Mouse (Mus musculus): ENCODE data around the gene 1110051M20Rik. TPM values are rescaled to one million over a fixed set of nuclear protein-coding genes. Genes with fewer than 3 reads are reported as not detected.

The 1110051M20Rik gene
- total and polyA plus RNA-seq, 3 experiments, result 21.1 to 34.0 (median 26.2) TPM

DNA sequence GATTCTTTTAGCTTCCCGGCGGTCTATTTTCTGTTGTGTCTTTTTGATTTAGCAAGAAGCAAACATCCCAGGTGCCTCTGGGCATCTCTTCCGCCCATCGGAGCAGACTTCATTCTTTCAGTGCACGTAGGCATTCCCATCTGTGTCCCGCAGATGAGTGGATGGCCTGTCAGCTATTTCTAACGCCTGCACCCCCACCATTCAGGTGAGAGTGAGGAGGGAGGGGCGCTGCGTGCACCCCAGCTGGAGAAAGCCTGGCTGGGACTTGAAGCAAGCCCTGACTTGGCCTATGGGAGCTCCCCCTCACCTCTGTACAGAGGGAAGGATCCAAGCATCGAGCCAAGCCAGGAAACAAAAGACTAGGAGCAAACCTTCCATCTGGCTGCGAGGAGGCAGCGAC is 18.2 kb upstream of the 1110051M20Rik start:
- dilution Hi-C loops (cut with MboI; ENCODE audit: extremely low pct_ligation_motif_present, extremely low pct_unique_long_range_greater_than_20kb, low sequenced_read_pairs), result no loop called here
- Histone ChIP-seq H3K27ac (ENCODE audit: insufficient read depth, low read depth) (no peak overlapping the region), H3K4me3 (replicated peaks in 1 of 3; ENCODE audit: low read depth in 2 of 3, low read length in 2 of 3, poor library complexity in 1 of 3) (no peak overlapping the region), H3K4me2 (ENCODE audit: insufficient read depth, low read depth, poor library complexity, severe bottlenecking) (no peak overlapping the region), H3K9ac (ENCODE audit: insufficient read depth, low read depth) (no peak overlapping the region), H3K79me2 (replicated peaks; ENCODE audit: control insufficient read depth, extremely low read depth, insufficient read depth, poor library complexity, severe bottlenecking) (no peaks in the 10 kb centered on the region), H3K9me3 (replicated peaks; ENCODE audit: low read length) (peaks cover 7% of the 10 kb centered on the region), H3K4me1 (ENCODE audit: control insufficient read depth in 1 of 2, insufficient read depth in 2 of 2) (peaks cover 0 to 28% of the 10 kb centered on the region in 2 experiments; a peak in 2 of 4 replicates), H3K36me3 (replicated peaks in 1 of 2; ENCODE audit: control insufficient read depth in 1 of 2, insufficient read depth in 1 of 2, low read length in 1 of 2) (no peaks in the 10 kb centered on the region), H3K27me3 (replicated peaks) (peaks cover 29% of the 10 kb centered on the region)
- no peak for TF ChIP-seq RAD21 (IDR thresholded peaks at IDR 0.05; ENCODE audit: low read depth, low read length)
- TF ChIP-seq USF1 (IDR thresholded peaks at IDR 0.05; ENCODE audit: low read depth, low read length), result no peak
- TF ChIP-seq KAT2A (IDR thresholded peaks at IDR 0.05; ENCODE audit: insufficient replicate concordance, low read length), result no peak
- no peak for TF ChIP-seq CTCF (conservative IDR thresholded peaks at IDR 0.05 in 1 of 2, IDR thresholded peaks at IDR 0.05 in 1 of 2; ENCODE audit: low read depth in 2 of 2, low read length in 2 of 2)
- DNase-seq (ENCODE audit: extremely low read depth), result no peak
- in situ Hi-C loops (cut with MboI; ENCODE audit: low pct_ligation_motif_present, low pct_unique_long_range_greater_than_20kb, low sequenced_read_pairs), result no loop called here

DNA sequence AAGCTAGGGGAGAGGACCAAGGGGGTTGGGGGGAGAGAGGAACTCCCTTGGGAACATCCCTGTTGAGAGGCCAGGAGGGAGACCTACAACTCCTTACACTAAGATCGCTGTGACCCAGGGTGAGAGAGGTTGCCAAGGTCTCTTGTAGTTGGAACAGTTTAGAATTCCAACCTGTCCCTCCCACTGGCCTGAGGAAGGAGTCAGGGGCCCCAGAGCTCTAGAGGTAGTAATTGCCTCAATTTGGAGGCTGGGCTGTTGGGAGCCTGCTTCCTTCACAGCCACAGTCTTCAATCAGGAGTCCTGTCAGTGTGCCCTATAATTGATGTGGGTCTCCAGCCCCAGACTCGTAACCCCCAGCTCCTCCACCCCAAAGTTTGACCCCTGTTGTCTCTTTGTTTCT is 17.7 kb upstream of the 1110051M20Rik start:
- dilution Hi-C loops (cut with MboI; ENCODE audit: extremely low pct_ligation_motif_present, extremely low pct_unique_long_range_greater_than_20kb, low sequenced_read_pairs), result no loop called here
- no peak overlapping the region for H3K4me3 ChIP-seq (replicated peaks in 1 of 3; ENCODE audit: low read depth in 2 of 3, low read length in 2 of 3, poor library complexity in 1 of 3)
- H3K27ac ChIP-seq (ENCODE audit: insufficient read depth, low read depth), result no peak overlapping the region
- no peak for DNase-seq (ENCODE audit: extremely low read depth)
- no peaks in the 10 kb centered on the region for H3K36me3 ChIP-seq (replicated peaks in 1 of 2; ENCODE audit: control insufficient read depth in 1 of 2, insufficient read depth in 1 of 2, low read length in 1 of 2)
- no peak overlapping the region for H3K9ac ChIP-seq (ENCODE audit: insufficient read depth, low read depth)
- no peak overlapping the region for H3K4me2 ChIP-seq (ENCODE audit: insufficient read depth, low read depth, poor library complexity, severe bottlenecking)
- peaks cover 0 to 28% of the 10 kb centered on the region in 2 experiments; a peak in 2 of 4 replicates for H3K4me1 ChIP-seq (ENCODE audit: control insufficient read depth in 1 of 2, insufficient read depth in 2 of 2)
- TF ChIP-seq TCF12 (IDR thresholded peaks at IDR 0.05; ENCODE audit: low read depth, low read length) (no peak), CHD1 (IDR thresholded peaks at IDR 0.05; ENCODE audit: low read depth, low read length) (no peak), SMC3 (IDR thresholded peaks at IDR 0.05; ENCODE audit: low read depth, low read length) (no peak), MEF2A (IDR thresholded peaks at IDR 0.05; ENCODE audit: borderline replicate concordance, low read depth, low read length) (no peak), MXI1 (IDR thresholded peaks at IDR 0.05; ENCODE audit: low read depth, low read length) (no peak), POLR2AphosphoS2 (IDR thresholded peaks at IDR 0.05; ENCODE audit: low read depth, low read length) (no peak), JUND (conservative IDR thresholded peaks at IDR 0.05; ENCODE audit: low read depth, low read length) (no peak), ELF1 (IDR thresholded peaks at IDR 0.05; ENCODE audit: low read depth, low read length) (no peak), HCFC1 (IDR thresholded peaks at IDR 0.05; ENCODE audit: low read depth, low read length) (no peak), PAX5 (IDR thresholded peaks at IDR 0.05; ENCODE audit: low read length) (no peak), ZMIZ1 (IDR thresholded peaks at IDR 0.05; ENCODE audit: low read depth, low read length) (no peak), MAFK (IDR thresholded peaks at IDR 0.05; ENCODE audit: insufficient replicate concordance, low read length) (no peak), ZC3H11A (IDR thresholded peaks at IDR 0.05; ENCODE audit: low read depth, low read length) (no peak), POLR2A (IDR thresholded peaks at IDR 0.05; ENCODE audit: low read depth, low read length) (no peak), JUN (IDR thresholded peaks at IDR 0.05; ENCODE audit: insufficient read depth, low read depth, low read length) (no peak)
- H3K27me3 ChIP-seq (replicated peaks), result peaks cover 32% of the 10 kb centered on the region
- H3K79me2 ChIP-seq (replicated peaks; ENCODE audit: control insufficient read depth, extremely low read depth, insufficient read depth, poor library complexity, severe bottlenecking), result no peaks in the 10 kb centered on the region
- in situ Hi-C loops (cut with MboI; ENCODE audit: low pct_ligation_motif_present, low pct_unique_long_range_greater_than_20kb, low sequenced_read_pairs), result no loop called here
- peaks cover 7% of the 10 kb centered on the region for H3K9me3 ChIP-seq (replicated peaks; ENCODE audit: low read length)
